Mouse (Mus musculus) kidney, postnatal 14 days (tissue): ENCODE measurements at regions not wholly inside any gene's neighbourhood (a gene's known extent, or its start where the extent isn't known, plus 50 kb on each side); places are given as distances from the start of the nearest gene placed in this dataset.
A peak's percentile ranks its signal among the peaks of the same experiment; 100 is the strongest.

Source experiments
- DNase-seq: peaks from one replicate; pipeline ENCODE4 v3.0.0; 2022; ENCODE audit warnings: mixed read lengths

GRCm38 (mm10) chr3:149623851-149624532 lies 633.6 kb upstream of the Adgrl2 start:
- DNase-seq = no peak

- no peak for DNase-seq
Observed at GRCm38 (mm10) chr3:149603865-149604264, 613.5 kb upstream of the Adgrl2 start.

- no peak for DNase-seq
Observed at GRCm38 (mm10) chr3:149601276-149601675, 610.9 kb upstream of the Adgrl2 start.

GRCm38 (mm10) chr3:149594470-149594869 lies 604.1 kb upstream of the Adgrl2 start:
- DNase-seq = peak; percentile 8

GRCm38 (mm10) chr3:149585769-149586168 lies 595.4 kb upstream of the Adgrl2 start:
- no peak for DNase-seq

GRCm38 (mm10) chr3:149581141-149581540 lies 590.8 kb upstream of the Adgrl2 start:
- no peak for DNase-seq

- DNase-seq = no peak
Observed at GRCm38 (mm10) chr3:149575678-149576077, 585.3 kb upstream of the Adgrl2 start.

- DNase-seq = no peak
Observed at GRCm38 (mm10) chr3:149566853-149567252, 576.5 kb upstream of the Adgrl2 start.

GRCm38 (mm10) chr3:149550231-149550951 lies 560.0 kb upstream of the Adgrl2 start:
- DNase-seq = no peak

GRCm38 (mm10) chr3:149547045-149547444 lies 556.7 kb upstream of the Adgrl2 start:
- no peak for DNase-seq

- DNase-seq = no peak
Observed at GRCm38 (mm10) chr3:149546256-149546655, 555.9 kb upstream of the Adgrl2 start.

- no peak for DNase-seq
Observed at GRCm38 (mm10) chr3:149534183-149534582, 543.8 kb upstream of the Adgrl2 start.

GRCm38 (mm10) chr3:149530026-149530607 lies 539.8 kb upstream of the Adgrl2 start:
- DNase-seq = no peak

GRCm38 (mm10) chr3:149526509-149526908 lies 536.2 kb upstream of the Adgrl2 start:
- DNase-seq = no peak

GRCm38 (mm10) chr3:149519575-149519929 lies 529.2 kb upstream of the Adgrl2 start:
- no peak for DNase-seq

GRCm38 (mm10) chr3:149518928-149519574 lies 528.7 kb upstream of the Adgrl2 start:
- DNase-seq = no peak

GRCm38 (mm10) chr3:149517537-149517936 lies 527.2 kb upstream of the Adgrl2 start:
- DNase-seq = no peak

- DNase-seq = no peak
Observed at GRCm38 (mm10) chr3:149509178-149509577, 518.8 kb upstream of the Adgrl2 start.

- DNase-seq = no peak
Observed at GRCm38 (mm10) chr3:149508671-149509070, 518.3 kb upstream of the Adgrl2 start.

- DNase-seq = no peak
Observed at GRCm38 (mm10) chr3:149505692-149506091, 515.3 kb upstream of the Adgrl2 start.

GRCm38 (mm10) chr3:149503992-149504391 lies 513.6 kb upstream of the Adgrl2 start:
- no peak for DNase-seq

GRCm38 (mm10) chr3:149500130-149500529 lies 509.8 kb upstream of the Adgrl2 start:
- no peak for DNase-seq

- no peak for DNase-seq
Observed at GRCm38 (mm10) chr3:149498765-149499164, 508.4 kb upstream of the Adgrl2 start.
